Mouse (Mus musculus) small intestine, adult 2 months (tissue): Measurements from ENCODE around the gene Fgfr1op. TPM values are rescaled to one million over a fixed set of nuclear protein-coding genes. Genes with fewer than 3 reads are reported as not detected.
A peak's percentile ranks its signal among the peaks of the same experiment; 100 is the strongest.

Source experiments
- H3K27ac ChIP-seq: fragments of 200-500 bp; 2 replicates; pipeline ENCODE4 v1.5.1; 2012; ENCODE audit warnings: low read depth, low read length, control low read depth, inconsistent platforms; ENCODE audit not compliant: insufficient read depth
- H3K27me3 ChIP-seq: fragments of 200-500 bp; 2 replicates; pipeline ENCODE4 v1.6.1; 2012; ENCODE audit warnings: mild to moderate bottlenecking, moderate library complexity, low read length, inconsistent platforms; ENCODE audit not compliant: control insufficient read depth, insufficient read depth
- H3K36me3 ChIP-seq: fragments of 200-500 bp; 2 replicates; pipeline ENCODE4 v1.6.1; 2012; ENCODE audit warnings: mild to moderate bottlenecking, low read length, control low read depth, inconsistent platforms; ENCODE audit not compliant: control insufficient read depth, insufficient read depth
- H3K4me1 ChIP-seq: fragments of 200-500 bp; 2 replicates; pipeline ENCODE4 v1.6.1; 2012; ENCODE audit warnings: low read length, inconsistent platforms, mixed read lengths; ENCODE audit not compliant: control insufficient read depth, insufficient read depth, insufficient read length
- H3K4me3 ChIP-seq: fragments of 200-500 bp; 2 replicates; pipeline ENCODE4 v1.5.1; 2012; ENCODE audit warnings: low read depth, mild to moderate bottlenecking, control low read depth, inconsistent platforms, low read length, moderate library complexity
- CTCF ChIP-seq: fragments of 200-500 bp; IDR thresholded peaks from 2 replicates; pipeline ENCODE4 v1.5.1; 2012; ENCODE audit warnings: low read depth, mild to moderate bottlenecking, control low read depth, inconsistent platforms, low read length, moderate library complexity, mixed read lengths; ENCODE audit not compliant: insufficient replicate concordance, insufficient read length; ENCODE audit errors: extremely low read depth
- POLR2A ChIP-seq: fragments of 200-500 bp; IDR thresholded peaks from 2 replicates; pipeline ENCODE4 v1.6.1; 2012; ENCODE audit warnings: low read depth, mild to moderate bottlenecking, control low read depth, inconsistent platforms, low read length, moderate library complexity
- WGBS: fragments of 180-500 bp; shearing (Covaris S2); methylation state at CpG from one replicate; pipeline ENCODE4 v1.1.7; 2018; 5-methylcytosine and 5-hydroxymethylcytosine counted together
- polyA plus RNA-seq: library from polyadenylated mRNA; depleted of rRNA; stranded (reverse); fragments of >200 nt; gene quantifications from 2 replicates; pipeline ENCODE4 v1.2.3, GENCODE M21; 2012

Fgfr1op gene
- polyA plus RNA-seq, 1 experiment, result 0.38 TPM

DNA sequence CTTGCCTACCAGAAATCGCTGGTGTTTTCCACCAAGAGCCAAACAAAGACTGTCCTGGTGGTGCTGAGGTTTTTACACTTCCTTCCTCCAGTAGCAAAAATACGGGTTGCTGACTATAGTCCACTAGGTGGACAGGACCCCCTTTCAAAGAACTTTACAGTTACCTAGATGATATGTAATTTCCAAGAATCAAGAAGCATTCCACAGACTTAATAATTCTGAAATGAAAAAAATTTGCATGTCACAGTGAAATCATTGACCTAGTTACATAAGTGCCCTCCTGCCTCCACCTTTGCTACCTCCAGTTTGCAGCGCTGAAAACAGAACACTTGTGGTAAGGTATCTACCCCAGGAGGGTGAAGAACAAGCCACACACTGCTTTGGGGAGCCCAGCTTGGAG is 70.4 kb downstream of the Fgfr1op start, which contains the start of gene Ccr6:
Gene Ccr6 (plus strand): TSS at position 301 of the 400 bp plus-strand sequence.
- H3K27ac ChIP-seq, result no peak within 1 kb of the TSS
- no peaks in the 10 kb centered on the region for H3K4me1 ChIP-seq
- 62% methylated on average over 3 of the region's 3 CpGs for WGBS
- no peak within 1 kb of the TSS for H3K4me3 ChIP-seq
- TF ChIP-seq POLR2A (no peak), CTCF (no peak)
- H3K27me3 ChIP-seq, result no peaks in the 10 kb centered on the region
- H3K36me3 ChIP-seq, result no peaks in the 10 kb centered on the region

- Histone ChIP-seq H3K27ac (no peak overlapping the region), H3K36me3 (no peaks in the 10 kb centered on the region), H3K27me3 (no peaks in the 10 kb centered on the region), H3K4me1 (no peaks in the 10 kb centered on the region), H3K4me3 (0 out of 2 replicates have a peak overlapping the region, but pooled peaks have one; percentile 11)
- 73% methylated on average over 15 of the region's 15 CpGs for WGBS
- TF ChIP-seq POLR2A (no peak), CTCF (no peak)
Observed at GRCm38 (mm10) chr17:8238012-8238710, 72.9 kb downstream of the Fgfr1op start.

- WGBS, result 75% methylated on average over 3 of the region's 3 CpGs
- Histone ChIP-seq H3K27ac (no peak overlapping the region), H3K4me1 (no peaks in the 10 kb centered on the region), H3K4me3 (no peak overlapping the region), H3K36me3 (no peaks in the 10 kb centered on the region), H3K27me3 (no peaks in the 10 kb centered on the region)
- TF ChIP-seq POLR2A (no peak), CTCF (no peak)
Observed at GRCm38 (mm10) chr17:8239561-8239960, 74.3 kb downstream of the Fgfr1op start.

DNA sequence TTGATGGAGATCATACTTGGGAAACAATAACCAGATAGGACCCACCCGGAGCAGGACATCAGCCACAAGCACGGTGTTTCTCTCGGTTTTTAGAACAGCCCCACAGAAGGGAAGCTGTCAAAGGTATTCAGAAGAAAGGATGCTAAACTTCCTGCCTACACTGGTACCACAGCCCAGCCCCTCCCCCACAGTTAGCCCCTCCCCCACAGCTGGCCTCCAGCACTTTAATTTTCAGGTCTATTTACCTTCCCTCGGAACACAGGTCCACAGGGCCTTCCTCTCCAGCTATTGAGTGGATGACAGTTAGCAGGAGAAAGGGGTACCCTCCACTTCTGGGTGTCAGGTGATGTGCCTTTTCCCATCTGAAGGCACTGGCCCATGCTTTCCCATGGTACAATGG is 75.2 kb downstream of the Fgfr1op start:
- TF ChIP-seq CTCF (no peak), POLR2A (no peak)

GRCm38 (mm10) chr17:8241645-8242044 is 76.3 kb downstream of the Fgfr1op start:
- no peaks in the 10 kb centered on the region for H3K27me3 ChIP-seq
- no peak overlapping the region for H3K4me3 ChIP-seq
- WGBS, result 81% methylated on average over 12 of the region's 12 CpGs
- no peaks in the 10 kb centered on the region for H3K36me3 ChIP-seq
- no peak overlapping the region for H3K27ac ChIP-seq
- TF ChIP-seq POLR2A (no peak), CTCF (no peak)
- H3K4me1 ChIP-seq, result peaks cover 3% of the 10 kb centered on the region; the same call in 1 of the 2 replicates

More for the DNA sequence above, 75.2 kb downstream of the Fgfr1op start:
- no peak overlapping the region for H3K4me3 ChIP-seq
- WGBS, result 46% methylated on average over 4 of the region's 4 CpGs
- no peak overlapping the region for H3K27ac ChIP-seq
- H3K4me1 ChIP-seq, result no peaks in the 10 kb centered on the region
- H3K36me3 ChIP-seq, result no peaks in the 10 kb centered on the region
- H3K27me3 ChIP-seq, result no peaks in the 10 kb centered on the region

DNA sequence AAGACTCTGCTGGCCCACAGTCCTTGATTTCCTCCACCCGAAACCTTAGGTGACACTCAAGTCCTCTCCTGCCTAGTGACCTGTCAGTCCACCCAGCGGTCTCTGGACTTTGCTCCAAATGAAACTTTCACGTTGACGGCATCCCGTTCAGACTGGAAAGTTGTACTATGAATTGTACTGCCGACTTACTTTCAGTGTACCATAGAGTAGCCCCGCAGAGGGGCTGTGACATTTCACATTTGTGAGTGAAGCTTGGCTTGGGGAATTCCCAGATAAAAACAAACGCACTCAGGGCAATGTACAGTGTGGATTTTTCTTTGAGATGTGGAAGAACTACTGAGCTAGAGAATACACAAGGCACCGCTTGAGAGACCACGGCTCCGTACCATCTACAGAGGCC is 76.9 kb downstream of the Fgfr1op start:
- 64% methylated on average over 11 of the region's 11 CpGs for WGBS

DNA sequence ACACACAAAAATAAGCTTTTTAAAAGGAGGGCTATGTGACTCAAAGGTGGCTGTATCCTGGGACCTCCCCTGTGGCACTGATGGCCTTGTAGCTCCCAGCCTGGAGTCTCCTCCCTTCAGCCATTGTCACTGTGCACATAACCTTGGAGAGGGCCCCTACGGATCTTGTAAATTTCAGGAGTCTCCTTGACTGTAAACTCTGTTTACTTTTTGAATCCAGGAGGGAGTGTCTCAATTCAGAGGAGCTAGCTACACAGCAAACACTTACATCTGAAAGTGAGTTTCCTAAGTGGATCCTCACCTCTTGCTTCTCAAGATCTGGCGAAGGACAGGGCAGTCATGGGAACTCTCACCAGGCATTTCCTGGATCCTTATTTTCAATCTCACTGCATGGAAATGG is 78.8 kb downstream of the Fgfr1op start:
- no peak overlapping the region for H3K27ac ChIP-seq
- H3K27me3 ChIP-seq, result no peaks in the 10 kb centered on the region
- H3K4me3 ChIP-seq, result no peak overlapping the region
- TF ChIP-seq POLR2A (no peak), CTCF (no peak)
- H3K4me1 ChIP-seq, result peaks cover 3% of the 10 kb centered on the region; the same call in 1 of the 2 replicates
- WGBS, result 44% methylated on average over 2 of the region's 2 CpGs
- no peaks in the 10 kb centered on the region for H3K36me3 ChIP-seq

More for the DNA sequence above, 76.9 kb downstream of the Fgfr1op start:
- Histone ChIP-seq H3K36me3 (no peaks in the 10 kb centered on the region), H3K27ac (no peak overlapping the region), H3K4me3 (no peak overlapping the region), H3K4me1 (peaks cover 3% of the 10 kb centered on the region; the same call in 1 of the 2 replicates), H3K27me3 (no peaks in the 10 kb centered on the region)
- TF ChIP-seq POLR2A (no peak), CTCF (no peak)
